Mouse (Mus musculus): ENCODE results near the gene Msh4. TPM values are rescaled to one million over a fixed set of nuclear protein-coding genes. Genes with fewer than 3 reads are reported as not detected.
A peak's percentile ranks its signal among the peaks of the same experiment; 100 is the strongest.

The Msh4 gene
- polyA plus RNA-seq, 1 experiment: not detected

- TF ChIP-seq GATA1 (IDR thresholded peaks at IDR 0.05; ENCODE audit: low read length) (no peak), TAL1 (IDR thresholded peaks at IDR 0.05; ENCODE audit: low read length) (no peak)
- peaks cover 51% of the 10 kb centered on the region for H3K36me3 ChIP-seq (ENCODE audit: control insufficient read depth)
- H3K27me3 ChIP-seq (ENCODE audit: control insufficient read depth): no peaks in the 10 kb centered on the region
- no peak overlapping the region for H3K4me3 ChIP-seq (replicated peaks)
- H3K4me1 ChIP-seq (ENCODE audit: control insufficient read depth): peaks cover 73% of the 10 kb centered on the region
- no peaks in the 10 kb centered on the region for H3K9me3 ChIP-seq (ENCODE audit: control insufficient read depth, low read length)
Measured at GRCm38 (mm10) chr3:153845500-153845899, 60.4 kb downstream of the Msh4 start.

DNA sequence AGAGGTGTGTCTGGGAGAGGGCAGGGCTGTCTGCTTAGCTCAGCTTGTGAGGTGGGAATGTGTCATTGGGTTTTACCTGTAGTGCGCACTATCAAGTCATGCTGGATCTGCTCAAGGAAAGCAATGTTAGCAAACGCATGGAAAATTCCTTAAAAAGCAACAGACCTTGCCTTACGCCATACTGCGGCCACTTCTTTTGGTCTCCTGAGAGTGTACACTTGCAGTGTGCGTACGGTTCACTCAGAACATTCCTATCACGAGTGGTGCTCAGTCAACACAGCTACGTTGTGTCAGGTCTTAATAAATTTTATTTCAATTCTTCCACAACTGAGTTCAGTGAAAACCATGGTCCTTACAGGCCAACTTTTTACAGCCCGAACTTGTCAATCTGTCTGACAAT is 61.2 kb downstream of the Msh4 start:
- no peak overlapping the region for H3K4me3 ChIP-seq (replicated peaks)
- peaks cover 65% of the 10 kb centered on the region for H3K4me1 ChIP-seq (ENCODE audit: control insufficient read depth)
- no peaks in the 10 kb centered on the region for H3K27me3 ChIP-seq (ENCODE audit: control insufficient read depth)
- TF ChIP-seq TAL1 (IDR thresholded peaks at IDR 0.05; ENCODE audit: low read length): no peak
- no peak for TF ChIP-seq GATA1 (IDR thresholded peaks at IDR 0.05; ENCODE audit: low read length)
- H3K9me3 ChIP-seq (ENCODE audit: control insufficient read depth, low read length): no peaks in the 10 kb centered on the region
- peaks cover 48% of the 10 kb centered on the region for H3K36me3 ChIP-seq (ENCODE audit: control insufficient read depth)

- H3K4me1 ChIP-seq (ENCODE audit: control insufficient read depth): peaks cover 58% of the 10 kb centered on the region
- TF ChIP-seq TAL1 (IDR thresholded peaks at IDR 0.05; ENCODE audit: low read length) (no peak), GATA1 (IDR thresholded peaks at IDR 0.05; ENCODE audit: low read length) (no peak)
Measured at GRCm38 (mm10) chr3:153844030-153844429, 61.9 kb downstream of the Msh4 start, which contains the start of gene Asb17. Gene Asb17 (plus strand): TSS chr3:153844209.

DNA sequence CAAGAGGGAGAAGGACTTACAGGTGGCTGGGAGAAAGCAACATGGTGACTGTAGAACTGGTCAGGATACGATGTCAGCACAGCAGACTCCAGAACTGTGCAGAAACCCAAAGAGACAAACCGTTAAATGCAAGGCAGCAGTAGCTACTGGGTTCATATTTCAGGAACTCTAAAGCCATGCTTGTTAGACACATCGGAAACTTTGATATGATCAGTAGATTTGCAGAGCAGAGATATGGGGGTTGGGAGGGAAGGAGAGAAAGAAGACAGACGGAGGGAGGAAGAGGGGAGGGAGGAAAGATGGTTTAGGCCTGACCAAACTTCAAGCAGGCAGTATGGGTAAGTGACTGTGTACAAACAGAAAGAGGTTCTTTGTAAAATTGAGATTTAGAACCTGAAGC is 68.3 kb downstream of the Msh4 start:
- H3K4me3 ChIP-seq (replicated peaks): no peak overlapping the region
- peaks cover 8% of the 10 kb centered on the region; the same call in 1 of the 2 replicates for H3K9me3 ChIP-seq (ENCODE audit: control insufficient read depth, low read length)
- TF ChIP-seq GATA1 (IDR thresholded peaks at IDR 0.05; ENCODE audit: low read length) (no peak), TAL1 (IDR thresholded peaks at IDR 0.05; ENCODE audit: low read length) (no peak)
- H3K36me3 ChIP-seq (ENCODE audit: control insufficient read depth): peaks cover 31% of the 10 kb centered on the region
- H3K4me1 ChIP-seq (ENCODE audit: control insufficient read depth): peaks cover 54% of the 10 kb centered on the region
- H3K27me3 ChIP-seq (ENCODE audit: control insufficient read depth): no peaks in the 10 kb centered on the region

More at GRCm38 (mm10) chr3:153844030-153844429, 61.9 kb downstream of the Msh4 start, which contains the start of gene Asb17:
- Histone ChIP-seq H3K9me3 (ENCODE audit: control insufficient read depth, low read length) (no peaks in the 10 kb centered on the region), H3K27me3 (ENCODE audit: control insufficient read depth) (no peaks in the 10 kb centered on the region), H3K36me3 (ENCODE audit: control insufficient read depth) (peaks cover 46% of the 10 kb centered on the region), H3K4me3 (replicated peaks) (no peak within 1 kb of the TSS)

- TF ChIP-seq GATA1 (IDR thresholded peaks at IDR 0.05; ENCODE audit: low read length): no peak
- no peak for TF ChIP-seq TAL1 (IDR thresholded peaks at IDR 0.05; ENCODE audit: low read length)
- no peak overlapping the region for H3K4me3 ChIP-seq (replicated peaks)
- peaks cover 62% of the 10 kb centered on the region for H3K4me1 ChIP-seq (ENCODE audit: control insufficient read depth)
- peaks cover 33% of the 10 kb centered on the region for H3K36me3 ChIP-seq (ENCODE audit: control insufficient read depth)
- H3K27me3 ChIP-seq (ENCODE audit: control insufficient read depth): no peaks in the 10 kb centered on the region
- peaks cover 8% of the 10 kb centered on the region; the same call in 1 of the 2 replicates for H3K9me3 ChIP-seq (ENCODE audit: control insufficient read depth, low read length)
Measured at GRCm38 (mm10) chr3:153836316-153836715, 69.6 kb downstream of the Msh4 start.

DNA sequence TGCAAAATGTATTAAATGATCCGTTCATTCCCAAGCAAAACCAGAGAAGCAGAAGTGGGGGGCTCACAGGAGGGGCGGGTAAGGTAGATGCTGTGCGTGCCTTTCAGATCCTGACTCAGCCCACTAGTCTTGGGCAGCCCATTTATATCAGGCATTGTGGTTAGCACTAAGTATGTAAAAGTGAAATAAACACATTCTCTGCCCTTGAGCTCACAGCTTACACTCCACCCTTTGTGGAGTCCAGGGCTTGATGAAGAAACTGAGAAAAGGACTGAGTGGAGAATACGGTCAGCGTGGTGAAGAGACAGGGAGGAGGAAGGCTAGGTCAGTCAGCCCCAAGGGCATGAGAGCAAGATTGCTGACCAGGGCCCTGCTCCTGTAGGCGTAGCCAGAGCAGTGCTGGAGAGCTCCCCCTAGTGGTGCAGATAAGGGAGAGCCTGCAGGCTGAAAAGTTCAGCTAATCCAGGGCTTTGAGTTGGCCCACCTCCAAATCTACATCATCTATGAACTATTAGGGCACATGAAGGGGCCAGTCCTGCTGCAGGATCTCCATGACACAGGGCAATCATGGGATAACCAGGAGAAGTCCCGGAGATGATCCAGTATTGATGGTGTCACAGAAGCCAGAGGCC is 70.4 kb downstream of the Msh4 start:
- Histone ChIP-seq H3K4me3 (replicated peaks) (no peak overlapping the region), H3K9me3 (ENCODE audit: control insufficient read depth, low read length) (peaks cover 8% of the 10 kb centered on the region; the same call in 1 of the 2 replicates), H3K27me3 (ENCODE audit: control insufficient read depth) (no peaks in the 10 kb centered on the region), H3K36me3 (ENCODE audit: control insufficient read depth) (peaks cover 33% of the 10 kb centered on the region), H3K4me1 (ENCODE audit: control insufficient read depth) (peaks cover 67% of the 10 kb centered on the region)
- TF ChIP-seq GATA1 (IDR thresholded peaks at IDR 0.05; ENCODE audit: low read length): no peak
- TF ChIP-seq TAL1 (IDR thresholded peaks at IDR 0.05; ENCODE audit: low read length): no peak

GRCm38 (mm10) chr3:153834071-153834470 is 71.9 kb downstream of the Msh4 start:
- TF ChIP-seq TAL1 (IDR thresholded peaks at IDR 0.05; ENCODE audit: low read length): no peak
- no peak for TF ChIP-seq GATA1 (IDR thresholded peaks at IDR 0.05; ENCODE audit: low read length)

GRCm38 (mm10) chr3:153832654-153832945 is 73.3 kb downstream of the Msh4 start:
- peak overlapping the region; percentile 6 for H3K4me3 ChIP-seq (replicated peaks)
- peaks cover 83% of the 10 kb centered on the region for H3K4me1 ChIP-seq (ENCODE audit: control insufficient read depth)
- no peaks in the 10 kb centered on the region for H3K9me3 ChIP-seq (ENCODE audit: control insufficient read depth, low read length)
- no peak for TF ChIP-seq TAL1 (IDR thresholded peaks at IDR 0.05; ENCODE audit: low read length)
- no peak for TF ChIP-seq GATA1 (IDR thresholded peaks at IDR 0.05; ENCODE audit: low read length)
- peaks cover 18% of the 10 kb centered on the region for H3K36me3 ChIP-seq (ENCODE audit: control insufficient read depth)
- H3K27me3 ChIP-seq (ENCODE audit: control insufficient read depth): no peaks in the 10 kb centered on the region

More at GRCm38 (mm10) chr3:153834071-153834470, 71.9 kb downstream of the Msh4 start:
- Histone ChIP-seq H3K4me3 (replicated peaks) (no peak overlapping the region), H3K9me3 (ENCODE audit: control insufficient read depth, low read length) (peaks cover 8% of the 10 kb centered on the region; the same call in 1 of the 2 replicates), H3K36me3 (ENCODE audit: control insufficient read depth) (peaks cover 28% of the 10 kb centered on the region), H3K4me1 (ENCODE audit: control insufficient read depth) (peaks cover 82% of the 10 kb centered on the region), H3K27me3 (ENCODE audit: control insufficient read depth) (no peaks in the 10 kb centered on the region)

GRCm38 (mm10) chr3:153831873-153832653 is 73.9 kb downstream of the Msh4 start:
- peaks cover 15% of the 10 kb centered on the region for H3K36me3 ChIP-seq (ENCODE audit: control insufficient read depth)
- H3K27me3 ChIP-seq (ENCODE audit: control insufficient read depth): no peaks in the 10 kb centered on the region
- no peaks in the 10 kb centered on the region for H3K9me3 ChIP-seq (ENCODE audit: control insufficient read depth, low read length)
- peak overlapping the region; percentile 30 for H3K4me3 ChIP-seq (replicated peaks)
- peaks cover 85% of the 10 kb centered on the region for H3K4me1 ChIP-seq (ENCODE audit: control insufficient read depth)
- TF ChIP-seq TAL1 (IDR thresholded peaks at IDR 0.05; ENCODE audit: low read length) (peak; percentile 62), GATA1 (IDR thresholded peaks at IDR 0.05; ENCODE audit: low read length) (peak; percentile 76)

All from erythroblast, embryonic 14.5 days (primary cell).